Mouse (Mus musculus) left cerebral cortex, postnatal 25 days (tissue): ENCODE measurements at regions not wholly inside any gene's neighbourhood (a gene's known extent, or its start where the extent isn't known, plus 50 kb on each side); places are given as distances from the start of the nearest gene placed in this dataset.

Experiments
- DNase-seq, 2 experiments: peaks; one replicate each; pipeline ENCODE4 v3.0.0; 2022; ENCODE audit warnings: low spot score in 2 of 2, mixed read lengths in 1 of 2
- intact Hi-C: fragments of 180-260 bp; cut with DNase I; formaldehyde crosslinking; loops from one replicate; pipeline ENCODE4 v1.15.1; 2025

- DNase-seq, result no peak
- intact Hi-C loops, result no loop called here
Measured at GRCm38 (mm10) chr8:48901668-48902406, 58.1 kb upstream of the Tenm3 start.

GRCm38 (mm10) chr8:48896687-48897086 is 52.9 kb upstream of the Tenm3 start:
- intact Hi-C loops, result no loop called here
- DNase-seq, result no peak

GRCm38 (mm10) chr8:48896251-48896650 is 52.5 kb upstream of the Tenm3 start:
- no peak for DNase-seq
- intact Hi-C loops, result no loop called here

- intact Hi-C loops, result no loop called here
- no peak for DNase-seq
Measured at GRCm38 (mm10) chr8:48895586-48895985, 51.8 kb upstream of the Tenm3 start.
